Mouse (Mus musculus) mouse trophoblast stem cell (cell line): Measurements from ENCODE around the gene Gnaq.

Experiments used
- in situ Hi-C, 2 experiments: fragments of 300-500 bp; cut with MseI, MboI; formaldehyde crosslinking; loops; 2 replicates in 1 of 2; 3 replicates in 1 of 2; pipeline ENCODE4 v1.15.1; 2025

The Gnaq gene

GRCm38 (mm10) chr19:16314295-16314821, 181.7 kb downstream of the Gnaq start:
- in situ Hi-C loops: no loop called here

- in situ Hi-C loops: no loop called here
Observed at GRCm38 (mm10) chr19:16315525-16315924, 182.9 kb downstream of the Gnaq start.

GRCm38 (mm10) chr19:16318128-16318811, 185.6 kb downstream of the Gnaq start:
- in situ Hi-C loops: no loop called here

GRCm38 (mm10) chr19:16319986-16320385, 187.4 kb downstream of the Gnaq start:
- in situ Hi-C loops: loop anchor here in 1 of 2 experiments (10.0 kb wide), 1 partner anchor 185 kb away; the partner anchor contains the start of gene Gnaq

- in situ Hi-C loops: loop anchor here in 1 of 2 experiments (10.0 kb wide), 1 partner anchor 188 kb away; the partner anchor contains the start of gene Gnaq
Observed at GRCm38 (mm10) chr19:16322986-16323385, 190.4 kb downstream of the Gnaq start.

- in situ Hi-C loops: loop anchor here in 1 of 2 experiments (10.0 kb wide), 1 partner anchor 189 kb away; the partner anchor contains the start of gene Gnaq
Observed at GRCm38 (mm10) chr19:16324239-16324638, 191.6 kb downstream of the Gnaq start.

- in situ Hi-C loops: loop anchor here in 1 of 2 experiments (10.0 kb wide), 1 partner anchor 191 kb away; the partner anchor contains the start of gene Gnaq
Observed at GRCm38 (mm10) chr19:16325911-16326310, 193.3 kb downstream of the Gnaq start.

GRCm38 (mm10) chr19:16327401-16328073, 194.9 kb downstream of the Gnaq start:
- in situ Hi-C loops: loop anchor here in 1 of 2 experiments (10.0 kb wide), 1 partner anchor 193 kb away; the partner anchor contains the start of gene Gnaq

GRCm38 (mm10) chr19:16328074-16328850, 195.6 kb downstream of the Gnaq start:
- in situ Hi-C loops: loop anchor here in 1 of 2 experiments (10.0 kb wide), 1 partner anchor 193 kb away; the partner anchor contains the start of gene Gnaq

- in situ Hi-C loops: loop anchor here in 1 of 2 experiments (10.0 kb wide), 1 partner anchor 194 kb away; the partner anchor contains the start of gene Gnaq
Observed at GRCm38 (mm10) chr19:16329056-16329455, 196.4 kb downstream of the Gnaq start.

- in situ Hi-C loops: loop anchor here in 1 of 2 experiments (10.0 kb wide), 2 partner anchors 195 to 265 kb away; partner anchors contain the start of gene Gnaq
Observed at GRCm38 (mm10) chr19:16329648-16330047, 197.0 kb downstream of the Gnaq start.

GRCm38 (mm10) chr19:16330161-16330560, 197.5 kb downstream of the Gnaq start:
- in situ Hi-C loops: loop anchor here in 1 of 2 experiments (10.0 kb wide), 1 partner anchor 265 kb away; no protein-coding TSS in a partner anchor

- in situ Hi-C loops: loop anchor here in 1 of 2 experiments (10.0 kb wide), 1 partner anchor 266 kb away; no protein-coding TSS in a partner anchor
Observed at GRCm38 (mm10) chr19:16331047-16331446, 198.4 kb downstream of the Gnaq start.

GRCm38 (mm10) chr19:16337866-16338530, 205.4 kb downstream of the Gnaq start:
- in situ Hi-C loops: loop anchor here in 1 of 2 experiments (10.0 kb wide), 1 partner anchor 273 kb away; no protein-coding TSS in a partner anchor

GRCm38 (mm10) chr19:16339954-16340586, 207.4 kb downstream of the Gnaq start:
- in situ Hi-C loops: loop anchor here in 1 of 2 experiments (10.0 kb wide), 1 partner anchor 275 kb away; no protein-coding TSS in a partner anchor

- in situ Hi-C loops: no loop called here
Observed at GRCm38 (mm10) chr19:16342702-16343101, 210.1 kb downstream of the Gnaq start.

GRCm38 (mm10) chr19:16345516-16345915, 212.9 kb downstream of the Gnaq start:
- in situ Hi-C loops: no loop called here

- in situ Hi-C loops: no loop called here
Observed at GRCm38 (mm10) chr19:16347037-16347436, 214.4 kb downstream of the Gnaq start.

- in situ Hi-C loops: no loop called here
Observed at GRCm38 (mm10) chr19:16353701-16354136, 221.1 kb downstream of the Gnaq start.

GRCm38 (mm10) chr19:16358148-16358547, 225.5 kb downstream of the Gnaq start:
- in situ Hi-C loops: no loop called here
